Mouse (Mus musculus) CH12.LX (cell line): ENCODE data around the gene Fah. TPM values are rescaled to one million over a fixed set of nuclear protein-coding genes. Genes with fewer than 3 reads are reported as not detected.

Experiments used
- DNase-seq: peaks from one replicate; pipeline ENCODE4 v3.0.0-alpha.2; 2013; ENCODE audit errors: extremely low read depth
- H3K27ac ChIP-seq: 2 replicates; pipeline ENCODE4 v1.5.1; 2012; ENCODE audit warnings: low read depth, mild to moderate bottlenecking, control low read depth, moderate library complexity; ENCODE audit not compliant: insufficient read depth
- H3K27me3 ChIP-seq: replicated peaks from 2 replicates; pipeline ENCODE3; 2012; ENCODE audit warnings: inconsistent platforms
- H3K36me3 ChIP-seq, 2 experiments: replicated peaks in 1 of 2; 2 replicates each; pipeline versions ENCODE3 to v1.6.1; 2012; ENCODE audit warnings: inconsistent platforms in 1 of 2, low read length in 1 of 2, mild to moderate bottlenecking in 1 of 2, mixed read lengths in 1 of 2, moderate library complexity in 1 of 2; ENCODE audit not compliant: control insufficient read depth in 1 of 2, insufficient read depth in 1 of 2
- H3K4me1 ChIP-seq, 2 experiments: 2 replicates each; pipeline ENCODE4 v1.6.1; 2012; ENCODE audit warnings: inconsistent platforms in 1 of 2, moderate library complexity in 1 of 2; ENCODE audit not compliant: insufficient read depth in 2 of 2, control insufficient read depth in 1 of 2
- H3K4me2 ChIP-seq: 2 replicates; pipeline ENCODE4 v1.6.1; 2012; ENCODE audit warnings: low read depth, mild to moderate bottlenecking, control low read depth; ENCODE audit not compliant: poor library complexity, insufficient read depth, severe bottlenecking
- H3K4me3 ChIP-seq, 3 experiments: fragments of 150-350 bp in 1 of 3; sonication (generic) in 1 of 3; replicated peaks in 1 of 3; 2 replicates each; pipeline versions ENCODE3 to v1.5.1; 2011 to 2012; ENCODE audit warnings: low read depth in 2 of 3, low read length in 2 of 3, mild to moderate bottlenecking in 2 of 3, moderate library complexity in 2 of 3, control low read depth in 1 of 3, improper control_type of control experiment in 1 of 3, inconsistent platforms in 1 of 3, mixed read lengths in 1 of 3; ENCODE audit not compliant: poor library complexity in 1 of 3
- H3K79me2 ChIP-seq: replicated peaks from 2 replicates; pipeline ENCODE4 v1.6.1; 2012; ENCODE audit warnings: mild to moderate bottlenecking, moderate library complexity; ENCODE audit not compliant: control insufficient read depth, poor library complexity, insufficient read depth, severe bottlenecking; ENCODE audit errors: extremely low read depth
- H3K9ac ChIP-seq: 2 replicates; pipeline ENCODE4 v1.6.1; 2012; ENCODE audit warnings: low read depth, mild to moderate bottlenecking, control low read depth, moderate library complexity; ENCODE audit not compliant: insufficient read depth
- H3K9me3 ChIP-seq: replicated peaks from 2 replicates; pipeline ENCODE3; 2012; ENCODE audit warnings: low read length, inconsistent platforms, mixed read lengths
- E2F4 ChIP-seq: IDR thresholded peaks from 2 replicates; pipeline ENCODE4 v1.6.1; 2011; ENCODE audit warnings: low read depth, low read length, improper control_type of control experiment; ENCODE audit not compliant: insufficient replicate concordance
- ELF1 ChIP-seq: IDR thresholded peaks from 2 replicates; pipeline ENCODE4 v1.6.1; 2014; ENCODE audit warnings: low read depth, mild to moderate bottlenecking, inconsistent platforms, low read length, improper control_type of control experiment
- EP300 ChIP-seq: IDR thresholded peaks from 2 replicates; pipeline ENCODE4 v1.6.1; 2011; ENCODE audit warnings: low read length, improper control_type of control experiment
- ETS1 ChIP-seq: conservative IDR thresholded peaks from 2 replicates; pipeline ENCODE4 v1.6.1; 2012; ENCODE audit warnings: low read depth, mild to moderate bottlenecking, inconsistent platforms, low read length, improper control_type of control experiment, moderate library complexity
- GABPA ChIP-seq: IDR thresholded peaks from 2 replicates; pipeline ENCODE4 v1.6.1; 2012; ENCODE audit warnings: low read depth, low read length, improper control_type of control experiment, inconsistent platforms; ENCODE audit not compliant: insufficient replicate concordance
- HCFC1 ChIP-seq: IDR thresholded peaks from 2 replicates; pipeline ENCODE4 v1.6.1; 2012; ENCODE audit warnings: low read depth, mild to moderate bottlenecking, inconsistent platforms, low read length, improper control_type of control experiment
- JUN ChIP-seq: IDR thresholded peaks from 2 replicates; pipeline ENCODE4 v1.6.1; 2011; ENCODE audit warnings: low read depth, mild to moderate bottlenecking, low read length, improper control_type of control experiment, moderate library complexity; ENCODE audit not compliant: insufficient read depth
- JUND ChIP-seq: conservative IDR thresholded peaks from 2 replicates; pipeline ENCODE4 v1.6.1; 2011; ENCODE audit warnings: low read depth, low read length, improper control_type of control experiment
- KAT2A ChIP-seq: IDR thresholded peaks from 2 replicates; pipeline ENCODE4 v1.6.1; 2012; ENCODE audit warnings: low read length, improper control_type of control experiment, inconsistent platforms; ENCODE audit not compliant: insufficient replicate concordance
- MAFK ChIP-seq: IDR thresholded peaks from 2 replicates; pipeline ENCODE4 v1.6.1; 2011; ENCODE audit warnings: low read length, improper control_type of control experiment; ENCODE audit not compliant: insufficient replicate concordance
- MEF2A ChIP-seq: IDR thresholded peaks from 2 replicates; pipeline ENCODE4 v1.6.1; 2014; ENCODE audit warnings: low read depth, mild to moderate bottlenecking, inconsistent platforms, low read length, improper control_type of control experiment, borderline replicate concordance
- MYC ChIP-seq: IDR thresholded peaks from 2 replicates; pipeline ENCODE4 v1.6.1; 2011; ENCODE audit warnings: low read depth, mild to moderate bottlenecking, improper control_type of control experiment, low read length
- NELFE ChIP-seq: IDR thresholded peaks from 2 replicates; pipeline ENCODE4 v1.6.1; 2011; ENCODE audit warnings: low read depth, low read length, improper control_type of control experiment
- NRF1 ChIP-seq: IDR thresholded peaks from 2 replicates; pipeline ENCODE4 v1.6.1; 2014; ENCODE audit warnings: low read depth, mild to moderate bottlenecking, inconsistent platforms, low read length, improper control_type of control experiment, moderate library complexity
- PAX5 ChIP-seq: IDR thresholded peaks from 2 replicates; pipeline ENCODE4 v1.6.1; 2012; ENCODE audit warnings: low read length, inconsistent platforms, mixed read lengths
- POLR2A ChIP-seq: IDR thresholded peaks from 2 replicates; pipeline ENCODE4 v1.6.1; 2011; ENCODE audit warnings: low read depth, mild to moderate bottlenecking, improper control_type of control experiment, low read length
- SIN3A ChIP-seq: IDR thresholded peaks from 2 replicates; pipeline ENCODE4 v1.6.1; 2012; ENCODE audit warnings: low read length, improper control_type of control experiment, inconsistent platforms
- SMC3 ChIP-seq: IDR thresholded peaks from 2 replicates; pipeline ENCODE4 v1.6.1; 2011; ENCODE audit warnings: low read depth, low read length, improper control_type of control experiment
- TBP ChIP-seq: conservative IDR thresholded peaks from 2 replicates; pipeline ENCODE4 v1.6.1; 2011; ENCODE audit warnings: low read depth, low read length, improper control_type of control experiment
- UBTF ChIP-seq: IDR thresholded peaks from 2 replicates; pipeline ENCODE4 v1.6.1; 2012; ENCODE audit warnings: low read depth, mild to moderate bottlenecking, inconsistent platforms, low read length, improper control_type of control experiment, moderate library complexity
- ZKSCAN1 ChIP-seq: IDR thresholded peaks from 2 replicates; pipeline ENCODE4 v1.6.1; 2012; ENCODE audit warnings: low read depth, inconsistent platforms, low read length, improper control_type of control experiment, borderline replicate concordance
- dilution Hi-C: fragments of 300-500 bp; cut with MboI; formaldehyde crosslinking; loops from 2 replicates; pipeline ENCODE4 v1.14.3; 2020; ENCODE audit warnings: low sequenced_read_pairs; ENCODE audit not compliant: extremely low pct_unique_long_range_greater_than_20kb, extremely low pct_ligation_motif_present
- in situ Hi-C: fragments of 300-500 bp; cut with MboI; formaldehyde crosslinking; loops from 3 replicates; pipeline ENCODE4 v1.14.3; 2019; ENCODE audit warnings: low sequenced_read_pairs, low pct_ligation_motif_present, low pct_unique_long_range_greater_than_20kb, mixed read lengths
- polyA plus RNA-seq: library from polyadenylated mRNA; unstranded; fragments of >175 nt; gene quantifications from 2 replicates; pipeline ENCODE4 v1.2.1, GENCODE M21; 2012; ENCODE audit warnings: low read depth; ENCODE audit not compliant: insufficient read length
- total RNA-seq, 2 experiments: library from RNA; depleted of rRNA; stranded (reverse); fragments of 300-350 nt in 1 of 2; fragments of >200 nt in 1 of 2; gene quantifications; 2 replicates each; pipeline ENCODE4 v1.2.3; 2012 to 2014

The Fah gene
- total and polyA plus RNA-seq, 3 experiments, result 128 to 203 (median 167) TPM

- Histone ChIP-seq H3K4me3 (no peak overlapping the region), H3K4me1 (peaks cover 0 to 12% of the 10 kb centered on the region in 2 experiments; a peak in 2 of 4 replicates), H3K36me3 (peaks cover 16 to 32% of the 10 kb centered on the region in 2 experiments), H3K9ac (no peak overlapping the region), H3K27ac (no peak overlapping the region), H3K79me2 (peaks cover 4% of the 10 kb centered on the region; the same call in 1 of the 2 replicates), H3K4me2 (no peak overlapping the region), H3K9me3 (no peaks in the 10 kb centered on the region), H3K27me3 (no peaks in the 10 kb centered on the region)
- TF ChIP-seq UBTF, result no peak
- TF ChIP-seq E2F4, result no peak
- no peak for TF ChIP-seq POLR2A
- no peak for TF ChIP-seq ETS1
- no peak for TF ChIP-seq EP300
- TF ChIP-seq JUND, result no peak
- TF ChIP-seq NELFE, result no peak
- no peak for TF ChIP-seq NRF1
- no peak for TF ChIP-seq HCFC1
- no peak for DNase-seq
- dilution Hi-C loops, result no loop called here
- in situ Hi-C loops, result no loop called here
Observed at GRCm38 (mm10) chr7:84631878-84632277, 25.4 kb upstream of the Fah start.

- Histone ChIP-seq H3K27me3 (no peaks in the 10 kb centered on the region), H3K27ac (no peak overlapping the region), H3K4me1 (no peaks in the 10 kb centered on the region), H3K4me2 (no peak overlapping the region), H3K4me3 (no peak overlapping the region), H3K9me3 (peaks cover 2% of the 10 kb centered on the region), H3K9ac (no peak overlapping the region), H3K79me2 (no peaks in the 10 kb centered on the region), H3K36me3 (peaks cover 21 to 36% of the 10 kb centered on the region in 2 experiments)
- in situ Hi-C loops, result no loop called here
- dilution Hi-C loops, result no loop called here
- no peak for DNase-seq
- TF ChIP-seq MEF2A (no peak), EP300 (no peak), MAFK (no peak), PAX5 (no peak), UBTF (no peak), JUN (no peak), TBP (no peak), MYC (no peak), SMC3 (no peak), ELF1 (no peak), GABPA (no peak), ZKSCAN1 (no peak), SIN3A (no peak), KAT2A (no peak)
Observed at GRCm38 (mm10) chr7:84623718-84624117, 17.2 kb upstream of the Fah start.
